Mouse (Mus musculus) cerebellum, postnatal 10 days (tissue): ENCODE results near the gene Arid3b.
"Not testable (repeated sequence)": the region's sequence is repeated elsewhere in the genome, so short reads cannot be mapped to it uniquely, and the experiment has no call there.

ENCODE experiments used
- DNase-seq, 2 experiments: peaks; one replicate each; pipeline ENCODE4 v3.0.0; 2021; ENCODE audit warnings: mixed read lengths in 2 of 2

Arid3b gene

DNA sequence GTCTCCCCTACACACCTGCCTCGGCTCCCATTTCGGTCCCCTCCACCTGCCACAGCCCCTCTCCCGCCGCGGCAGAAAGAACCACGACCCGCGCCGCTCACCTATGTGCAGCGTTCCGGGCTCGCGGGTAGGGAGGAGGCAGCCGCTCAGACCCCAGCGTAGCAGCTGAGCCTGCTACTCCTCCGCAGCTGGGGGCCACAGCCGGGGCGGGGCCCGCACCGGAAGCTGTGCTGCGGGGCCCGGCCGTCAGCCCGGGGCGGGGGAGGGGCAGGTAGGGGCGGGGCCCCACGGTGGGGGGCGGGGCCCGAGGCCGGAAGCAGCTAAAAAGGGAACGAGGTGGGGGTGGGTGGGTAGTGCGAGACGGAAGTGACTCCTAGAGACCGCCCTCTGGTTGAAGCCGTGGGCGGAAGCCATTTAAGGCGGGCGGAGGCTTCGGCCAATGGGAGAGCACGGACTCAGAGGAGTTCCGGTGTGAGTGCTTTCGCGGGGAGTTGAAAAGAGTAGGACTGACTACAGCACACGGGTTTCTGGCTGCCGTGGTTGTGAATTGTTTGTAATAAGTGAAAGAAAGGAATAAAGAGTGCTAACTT, at the start of gene Arid3b:
Arid3b (minus strand) TSS at position 213 of the 590 bp plus-strand sequence.
- DNase-seq, result peak; percentile 95 to 96

DNA sequence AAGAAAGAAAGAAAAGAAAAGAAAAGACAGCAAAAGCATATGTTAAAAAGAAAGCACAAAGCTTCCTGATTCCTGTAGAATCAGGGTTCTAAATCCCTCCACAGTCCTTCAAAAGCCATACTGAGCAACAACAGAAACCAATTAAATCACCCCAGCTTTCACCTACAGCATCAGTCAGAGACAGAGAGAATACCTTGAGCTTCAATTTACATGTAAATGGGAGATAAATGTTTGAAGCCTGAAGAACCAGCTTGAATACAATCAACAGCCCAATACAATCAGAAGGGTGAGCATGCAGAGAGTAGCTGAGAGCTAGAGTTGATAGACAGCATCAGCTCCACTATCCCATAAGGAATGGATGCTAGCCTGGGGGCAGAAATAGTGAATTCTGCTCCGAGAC, 46.8 kb upstream of the Arid3b start:
- no peak for DNase-seq

DNA sequence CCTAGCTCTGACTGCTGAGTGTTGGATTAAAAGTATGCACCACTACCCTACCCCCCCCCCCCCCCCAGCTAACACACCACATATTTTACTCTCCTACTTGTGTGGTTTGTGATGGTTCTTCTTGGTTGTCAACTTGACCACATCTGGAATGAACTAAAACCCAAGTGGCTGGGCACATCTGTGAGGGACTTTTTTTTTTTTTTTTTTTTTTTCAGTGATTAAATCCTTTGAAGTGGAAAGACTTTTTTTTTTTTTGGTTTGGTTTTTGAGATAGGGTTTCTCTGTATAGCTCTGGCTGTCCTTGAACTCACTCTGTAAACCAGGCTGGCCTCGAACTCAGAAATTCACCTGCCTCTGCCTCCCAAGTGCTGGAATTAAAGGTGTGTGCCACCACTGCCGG, 45.2 kb upstream of the Arid3b start:
- DNase-seq, result not testable (repeated sequence)

DNA sequence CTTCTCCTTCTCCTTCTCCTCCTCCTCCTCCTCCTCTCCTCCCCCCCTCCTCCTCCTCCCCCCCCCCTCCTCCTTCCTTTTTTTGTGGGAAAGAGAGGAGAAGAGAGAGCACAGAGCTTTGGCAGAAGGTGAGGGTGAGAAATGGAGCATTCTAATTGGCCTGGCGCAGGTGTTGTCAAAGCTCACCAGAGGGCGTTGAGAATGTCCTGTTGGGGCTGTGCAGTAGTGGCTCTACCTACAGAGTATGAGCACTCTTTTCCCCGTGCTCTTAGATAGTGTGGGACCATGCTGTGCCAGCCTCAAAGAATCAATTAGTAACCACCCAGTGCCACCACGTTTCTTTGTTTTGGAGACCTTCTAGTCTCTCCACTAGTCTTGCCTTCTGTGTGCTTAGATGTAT, 43.7 kb upstream of the Arid3b start:
- DNase-seq, result no peak

DNA sequence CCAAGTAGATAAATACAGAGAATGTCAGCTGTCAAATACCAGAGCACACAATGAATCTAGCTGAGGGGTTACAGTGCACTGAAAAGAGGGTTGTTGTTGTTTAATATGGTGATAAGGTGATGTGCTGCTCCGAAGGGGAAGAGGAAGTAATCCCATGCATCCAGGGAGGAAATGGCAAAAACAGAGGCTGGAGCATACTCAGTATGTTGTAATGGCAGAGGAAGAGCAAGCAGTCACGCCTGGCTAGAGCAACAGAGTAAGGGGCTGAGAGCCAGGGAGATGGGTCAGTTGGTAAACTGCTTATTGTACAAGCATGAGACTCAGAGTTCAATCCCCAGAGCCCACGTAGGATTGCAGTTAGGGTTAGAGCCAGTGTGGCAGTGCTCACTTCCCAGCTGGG, 42.6 kb upstream of the Arid3b start:
- no peak for DNase-seq

DNA sequence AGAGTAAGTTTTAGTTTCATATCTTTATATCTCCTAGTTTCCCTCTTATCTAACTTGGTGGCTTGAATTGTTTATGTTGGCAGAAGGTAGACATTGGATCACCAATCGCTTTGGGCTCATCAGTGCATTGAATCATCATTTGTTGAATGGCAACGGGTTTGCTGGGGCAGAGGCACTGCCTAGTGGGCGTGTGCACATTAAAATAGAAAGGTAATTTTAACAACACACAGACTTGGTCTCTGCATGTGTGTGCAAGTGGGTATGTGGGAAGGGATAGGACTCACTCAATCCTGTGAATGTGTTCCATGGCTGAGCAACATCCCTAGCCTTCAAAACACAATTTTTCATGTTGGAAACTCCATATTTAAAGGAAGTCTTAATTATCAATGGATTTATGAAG, 38.4 kb upstream of the Arid3b start:
- no peak for DNase-seq

DNA sequence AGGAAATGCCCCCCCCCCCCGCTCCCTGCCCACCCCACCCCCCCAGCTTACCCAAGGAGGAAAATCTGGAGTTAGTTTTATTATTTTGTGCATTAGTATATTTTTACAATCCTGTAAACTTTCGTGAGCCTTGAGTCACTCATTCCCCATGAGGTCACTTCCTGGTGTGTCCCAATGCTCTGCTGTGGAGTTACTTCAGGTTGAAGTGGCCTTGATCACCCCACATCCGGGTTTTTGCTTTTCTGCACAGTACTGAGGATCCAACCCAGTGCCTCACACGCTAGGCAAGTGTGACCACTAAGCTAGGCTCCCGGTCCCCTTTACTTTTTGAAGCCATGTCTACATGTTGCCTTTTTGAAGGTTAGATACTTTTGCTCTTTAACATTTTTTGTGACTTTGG, 37.5 kb upstream of the Arid3b start:
- DNase-seq, result no peak

DNA sequence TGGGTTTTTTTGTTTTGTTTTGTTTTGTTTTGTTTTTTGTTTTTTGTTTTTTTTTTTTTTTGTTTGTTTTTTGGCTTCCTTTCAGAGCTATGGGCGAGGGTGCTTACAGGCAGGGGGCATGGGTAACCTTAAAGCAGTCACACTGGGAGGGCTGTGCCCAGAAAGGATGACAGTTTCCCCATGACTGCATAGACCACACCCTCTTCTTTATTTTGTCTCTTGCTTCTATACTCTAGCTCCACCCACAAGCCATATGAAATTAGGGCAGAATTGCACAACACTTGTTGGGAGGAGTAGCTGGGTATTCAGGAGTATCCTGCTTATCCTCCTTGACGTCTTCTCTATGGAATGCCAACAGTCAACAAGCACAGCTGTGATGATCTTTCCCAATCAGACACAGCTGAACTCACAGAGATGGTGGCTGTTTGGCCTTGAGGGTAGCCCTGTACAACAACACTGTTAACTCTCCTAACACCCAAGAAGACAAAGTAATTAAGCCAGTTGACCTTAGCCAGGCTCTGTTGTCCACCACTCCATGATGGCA, 33.8 kb upstream of the Arid3b start:
- DNase-seq, result no peak

DNA sequence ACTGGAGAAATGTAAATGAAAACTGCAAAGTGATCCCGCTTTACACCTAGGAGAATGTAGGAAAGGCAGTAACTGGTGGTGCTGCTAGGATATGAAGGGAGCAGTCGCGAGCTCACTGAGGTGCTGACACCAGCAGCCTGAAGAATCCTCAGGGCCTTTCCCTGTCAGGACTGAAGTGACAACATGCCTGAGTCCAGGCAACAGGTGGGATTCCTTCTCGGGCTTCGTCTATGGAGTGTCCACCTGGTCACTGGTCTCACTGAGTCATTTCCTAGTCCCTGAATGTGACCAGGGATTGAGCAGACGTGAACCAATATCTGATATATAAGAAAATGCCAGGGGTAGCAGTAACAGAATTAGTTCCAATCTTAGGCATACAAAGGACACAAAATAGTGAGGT, 32.2 kb upstream of the Arid3b start:
- DNase-seq, result no peak

DNA sequence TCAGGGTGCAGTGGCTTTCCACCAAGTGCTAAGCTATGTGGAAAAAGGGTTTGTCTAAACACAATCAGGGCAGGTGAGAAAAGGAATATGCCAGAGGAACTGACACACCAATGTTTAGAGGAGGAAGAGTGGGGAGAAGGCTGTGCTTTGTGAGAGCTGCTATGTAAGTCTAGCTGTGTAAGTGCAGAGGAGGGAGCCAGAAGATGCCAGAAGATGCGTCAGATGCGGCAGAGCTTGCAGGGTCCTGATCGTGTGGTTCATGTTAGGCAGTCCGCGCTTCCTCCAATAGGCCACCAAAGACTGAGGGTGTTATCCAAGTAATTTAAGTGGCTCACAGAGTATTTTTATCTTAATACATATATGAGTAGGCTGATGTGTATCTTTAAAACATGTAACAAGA, 31.3 kb upstream of the Arid3b start:
- no peak for DNase-seq

DNA sequence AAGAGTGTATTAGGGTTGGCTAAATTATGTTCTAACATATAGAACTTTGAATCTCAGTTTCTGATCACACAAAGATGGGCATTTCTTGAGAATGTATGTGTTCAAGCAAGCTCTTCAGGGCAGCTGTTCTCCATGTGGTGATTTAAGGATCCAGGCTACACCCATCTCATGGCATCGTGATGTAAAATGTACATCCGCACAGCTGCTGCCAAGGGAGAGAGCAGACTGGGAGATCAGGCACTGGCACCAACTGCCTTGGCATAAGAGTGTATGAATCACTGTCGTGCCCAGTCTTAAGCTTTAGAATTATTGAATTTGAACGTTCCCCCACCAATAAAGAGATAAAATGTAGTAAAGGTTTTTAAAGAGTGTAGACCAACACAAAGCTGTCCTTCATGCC, 30.6 kb upstream of the Arid3b start:
- no peak for DNase-seq

DNA sequence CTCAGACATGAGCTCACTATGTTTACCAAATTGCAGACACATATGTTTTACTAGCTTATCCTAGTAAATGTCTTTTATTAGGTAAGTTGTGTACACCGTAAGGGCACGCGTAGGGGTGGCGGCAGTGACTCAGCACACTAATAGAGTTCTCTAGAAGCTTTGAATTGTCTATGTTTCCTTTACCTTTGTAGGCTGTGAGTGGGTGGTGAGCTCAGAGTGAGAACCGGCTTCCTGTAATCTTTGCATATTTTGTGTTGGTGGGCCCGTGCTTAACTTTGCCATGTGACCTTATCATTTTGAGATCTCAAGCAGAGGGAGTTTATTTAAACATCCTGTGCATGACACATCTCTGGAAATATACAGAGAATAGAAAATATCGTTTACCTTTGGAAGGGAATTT, 29.9 kb upstream of the Arid3b start:
- DNase-seq, result no peak

DNA sequence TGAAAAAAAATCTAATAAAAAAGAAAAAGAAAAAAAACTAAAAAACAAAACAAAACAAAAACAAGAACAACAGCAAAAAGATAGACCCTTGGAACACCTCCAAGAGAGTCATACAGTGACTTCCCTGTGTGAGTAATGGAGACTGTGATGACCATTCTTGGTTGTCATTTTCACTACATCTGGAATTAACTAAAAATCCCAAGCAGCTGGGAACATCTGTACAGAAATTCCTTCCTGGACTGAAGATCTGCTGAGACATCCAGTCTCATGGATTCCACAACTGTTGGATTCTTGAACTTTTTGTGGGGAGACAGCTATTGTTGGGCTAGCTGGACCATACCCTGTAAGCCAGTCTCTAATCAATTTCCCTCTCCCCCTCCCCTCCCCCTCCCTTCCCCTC, 27.7 kb upstream of the Arid3b start:
- DNase-seq, result no peak

DNA sequence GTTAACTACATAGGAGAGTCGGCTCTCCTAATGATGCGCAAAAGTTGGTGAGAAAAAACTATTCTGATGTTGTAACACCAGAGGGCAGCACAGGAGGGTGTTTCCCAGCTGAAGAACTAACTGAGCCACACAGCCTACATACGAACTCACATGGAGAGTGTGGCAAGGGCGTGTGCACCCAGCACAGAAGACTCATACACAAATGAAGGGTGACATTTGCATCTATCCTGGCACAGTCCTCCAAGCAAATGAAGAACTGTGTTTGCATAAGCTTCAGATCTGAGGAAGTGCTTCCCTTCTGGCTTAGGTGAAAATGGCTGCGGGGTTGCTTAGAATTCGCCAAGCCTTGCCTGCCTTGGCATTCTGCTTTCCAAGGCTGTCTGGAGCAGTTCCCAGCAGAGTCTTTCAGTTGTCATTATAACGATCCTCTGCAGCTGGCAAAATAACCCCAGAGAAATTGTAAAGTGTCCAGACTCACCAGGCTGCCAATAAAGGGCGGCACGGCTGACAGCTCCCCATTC, 25.4 kb upstream of the Arid3b start:
- DNase-seq, result peak; percentile 84 to 87

DNA sequence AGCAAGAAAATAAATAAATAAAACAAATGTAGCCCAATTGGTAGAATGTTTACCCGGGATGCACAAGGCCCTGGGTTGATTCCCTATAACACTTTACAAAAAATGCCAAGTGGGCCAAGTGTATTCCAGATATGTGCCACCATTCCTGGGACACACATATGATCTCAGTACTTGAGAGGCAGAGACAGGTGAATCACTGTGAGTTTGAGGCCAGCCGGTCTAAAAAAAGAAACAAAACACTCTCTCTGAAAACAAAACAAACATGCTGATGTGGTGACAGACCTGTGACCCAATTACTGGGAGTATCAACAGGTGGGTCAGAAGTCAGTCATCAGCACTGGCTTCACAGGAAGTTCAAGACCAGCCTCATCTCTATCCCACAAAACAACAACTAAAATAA, 19.9 kb upstream of the Arid3b start:
- no peak for DNase-seq

DNA sequence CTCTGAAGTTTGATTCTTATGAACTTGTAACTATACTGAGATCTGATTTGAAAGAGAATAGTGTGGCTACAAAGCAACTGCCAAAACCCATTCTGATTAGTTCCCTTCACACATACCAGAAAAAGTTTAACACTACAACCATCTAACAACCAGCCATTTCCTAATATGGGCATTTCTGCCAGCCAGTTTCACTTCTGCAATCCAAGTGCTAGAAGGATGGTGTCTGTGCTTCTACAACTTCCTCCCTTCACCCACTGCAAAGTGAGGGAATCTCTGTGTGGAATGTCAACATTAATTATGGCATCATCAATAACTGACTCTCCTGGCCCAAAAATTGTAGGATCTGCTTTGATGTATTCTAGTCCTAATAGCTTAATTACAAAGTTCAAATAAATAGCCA, 17.7 kb upstream of the Arid3b start:
- no peak for DNase-seq

DNA sequence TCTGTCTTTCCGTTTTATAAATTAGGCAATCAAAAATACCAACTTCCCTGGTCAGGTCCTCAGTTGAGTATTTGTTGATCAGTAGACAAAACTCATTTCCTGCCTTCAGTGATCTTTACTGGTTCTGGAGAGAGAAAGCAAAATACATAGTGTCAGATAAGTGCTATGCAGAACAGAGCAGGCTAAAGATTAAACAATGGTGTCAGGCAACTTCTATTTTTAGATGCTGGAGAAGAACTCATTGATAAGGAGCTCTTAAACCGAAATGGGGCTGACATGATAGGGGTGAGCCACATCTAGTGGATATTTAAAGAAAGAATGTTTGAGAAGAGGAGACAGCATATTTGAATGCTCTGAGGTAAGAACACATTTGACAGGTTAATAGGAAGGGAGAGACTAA, 2.4 kb upstream of the Arid3b start:
- no peak for DNase-seq

DNA sequence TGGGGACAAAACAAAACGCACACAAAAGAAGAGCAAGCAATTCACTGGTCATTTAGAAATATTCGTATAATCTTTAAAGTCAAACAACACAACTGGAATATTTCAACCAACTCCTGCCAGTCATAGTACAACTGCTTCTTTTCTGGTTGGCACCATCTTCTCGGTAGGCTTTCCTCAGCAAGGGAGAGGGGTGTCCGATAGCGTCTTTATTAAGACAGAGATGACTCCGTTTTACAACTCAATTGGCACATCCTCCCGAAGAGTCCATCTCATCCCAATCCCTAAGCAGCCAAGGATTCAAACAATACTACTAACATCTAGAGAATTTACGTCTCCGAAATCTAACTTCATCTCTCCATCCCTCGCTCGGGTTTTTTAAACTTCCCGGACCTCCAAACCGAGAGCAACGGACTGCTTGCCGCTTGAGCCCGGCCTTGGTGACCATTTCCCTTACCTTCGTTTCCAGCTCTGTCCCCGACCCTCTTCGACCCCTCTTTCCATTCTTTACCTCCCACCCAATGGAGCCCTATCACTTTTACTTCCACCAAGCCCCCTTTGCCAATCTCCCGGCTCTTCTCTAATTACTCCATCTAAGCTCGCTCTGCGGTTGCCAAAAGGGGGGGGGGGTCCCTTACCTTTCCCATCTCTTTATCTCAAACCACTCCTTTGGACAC, 615 bp downstream of the Arid3b start:
- no peak for DNase-seq

DNA sequence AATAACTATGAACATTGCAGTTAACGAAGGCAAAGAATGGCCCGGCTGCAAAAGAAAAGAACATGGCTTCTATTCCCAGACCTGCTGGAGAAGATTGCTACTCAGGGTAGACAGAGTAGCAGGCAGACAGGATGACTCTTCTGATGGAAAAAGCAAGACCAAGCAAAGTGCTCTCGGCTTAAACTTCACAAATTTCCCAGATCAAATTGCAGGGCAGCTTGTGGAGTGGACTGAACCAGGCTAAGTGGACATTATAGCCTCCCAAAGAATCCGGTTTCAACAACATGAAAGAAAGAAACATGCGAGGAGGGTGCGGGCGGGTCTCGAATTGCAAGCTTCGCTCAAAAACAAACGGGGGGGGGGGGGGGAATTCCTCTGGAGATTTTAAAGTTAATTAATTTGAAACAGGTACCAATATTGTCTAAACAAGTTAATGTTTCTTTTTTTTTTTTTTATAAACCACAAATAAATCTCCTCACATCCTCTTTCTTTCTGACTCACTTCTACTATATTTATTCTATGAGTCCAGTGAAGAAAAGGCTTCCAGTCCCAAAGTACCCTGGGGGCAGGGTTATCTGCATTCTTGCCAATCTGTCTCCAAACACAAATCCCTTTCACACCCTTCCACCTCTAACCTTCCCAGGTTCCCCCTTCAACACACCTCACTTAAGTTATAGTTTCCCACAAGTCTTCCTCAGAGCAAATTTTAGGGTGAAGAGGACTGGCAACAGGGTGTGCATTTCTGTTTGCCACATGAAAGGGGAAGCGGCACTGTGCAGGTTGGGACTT, 1.8 kb downstream of the Arid3b start:
- DNase-seq, result no peak

DNA sequence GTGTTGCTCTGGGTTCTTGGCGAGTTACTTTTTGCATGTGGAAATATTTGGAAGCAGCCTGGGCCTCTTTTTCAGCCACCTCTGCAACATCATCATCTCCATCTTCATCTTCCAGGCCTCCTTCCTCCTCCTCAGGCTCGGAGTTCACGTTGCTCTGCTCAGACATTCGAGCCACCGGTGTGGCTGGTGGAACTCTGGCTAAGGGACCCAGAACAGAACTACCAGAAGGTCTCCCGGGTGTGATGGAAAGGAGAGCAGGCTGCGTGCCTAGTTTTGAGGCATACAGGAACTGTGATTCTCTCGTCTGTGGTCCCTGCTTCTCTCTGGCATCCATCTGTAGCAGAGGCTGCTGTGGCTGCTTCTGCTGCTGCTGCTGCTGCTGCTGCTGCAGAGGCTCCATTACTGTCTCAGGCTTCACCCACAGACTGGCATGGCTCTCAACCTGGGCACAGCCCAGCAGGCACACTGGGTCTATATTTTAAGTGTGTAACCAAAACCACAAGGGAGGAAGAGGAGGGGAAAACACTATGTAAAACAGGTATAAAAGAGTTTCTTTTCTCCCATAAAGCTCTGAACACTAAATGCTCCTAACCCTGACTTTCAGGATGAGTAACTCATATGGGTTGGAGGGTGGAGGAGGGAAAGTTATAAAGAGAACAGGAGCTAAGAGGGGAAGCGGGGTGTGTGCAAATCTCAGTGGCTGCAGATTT, 2.7 kb downstream of the Arid3b start:
- DNase-seq, result no peak

DNA sequence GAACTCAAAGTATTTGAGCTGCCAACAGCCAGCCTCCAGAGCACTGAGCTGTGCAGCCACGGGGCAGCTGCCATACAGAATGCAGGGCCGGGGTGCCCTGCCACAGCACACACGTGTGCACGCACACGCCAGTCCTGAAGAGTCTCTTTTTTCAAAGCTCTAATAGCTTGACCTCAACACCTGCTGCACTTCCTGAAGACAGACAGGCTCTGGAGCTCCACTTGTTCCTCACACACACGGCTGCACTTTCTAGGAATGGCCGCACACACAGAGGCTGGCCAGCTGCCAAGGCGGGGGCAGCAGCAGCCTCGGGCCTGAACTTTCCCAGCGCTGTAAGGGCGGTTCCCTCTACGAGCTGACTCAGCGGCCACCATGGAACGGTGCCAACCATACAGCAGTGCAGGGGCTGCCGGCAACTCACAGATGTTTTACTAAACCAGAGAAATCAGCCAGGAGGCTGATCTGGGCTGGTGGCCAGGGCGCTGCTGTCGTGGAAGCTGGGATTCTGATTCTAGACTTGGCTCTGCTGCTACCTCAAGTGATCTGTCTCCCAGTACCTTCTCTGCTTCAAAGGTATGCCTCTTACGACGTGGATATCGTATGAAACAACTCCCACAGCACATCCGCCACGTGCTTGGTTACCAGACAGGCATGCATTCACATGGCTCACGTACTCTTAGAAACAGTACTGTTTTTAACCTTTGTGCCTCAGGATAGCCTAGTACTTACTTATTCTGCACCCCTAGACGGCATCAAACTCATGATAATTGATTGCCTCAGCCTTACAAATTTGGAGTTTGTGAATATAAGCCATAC, 5.1 kb downstream of the Arid3b start:
- peak; percentile 90 to 92 for DNase-seq
